Mouse (Mus musculus): ENCODE measurements around the gene Rbpj.
"Not testable (repeated sequence)": the region's sequence is repeated elsewhere in the genome, so short reads cannot be mapped to it uniquely, and the experiment has no call there.

The Rbpj gene

GRCm38 (mm10) chr5:53511426-53511825 is 45.5 kb downstream of the Rbpj start:
- DNase-seq (ENCODE audit: low spot score) = no peak

DNA sequence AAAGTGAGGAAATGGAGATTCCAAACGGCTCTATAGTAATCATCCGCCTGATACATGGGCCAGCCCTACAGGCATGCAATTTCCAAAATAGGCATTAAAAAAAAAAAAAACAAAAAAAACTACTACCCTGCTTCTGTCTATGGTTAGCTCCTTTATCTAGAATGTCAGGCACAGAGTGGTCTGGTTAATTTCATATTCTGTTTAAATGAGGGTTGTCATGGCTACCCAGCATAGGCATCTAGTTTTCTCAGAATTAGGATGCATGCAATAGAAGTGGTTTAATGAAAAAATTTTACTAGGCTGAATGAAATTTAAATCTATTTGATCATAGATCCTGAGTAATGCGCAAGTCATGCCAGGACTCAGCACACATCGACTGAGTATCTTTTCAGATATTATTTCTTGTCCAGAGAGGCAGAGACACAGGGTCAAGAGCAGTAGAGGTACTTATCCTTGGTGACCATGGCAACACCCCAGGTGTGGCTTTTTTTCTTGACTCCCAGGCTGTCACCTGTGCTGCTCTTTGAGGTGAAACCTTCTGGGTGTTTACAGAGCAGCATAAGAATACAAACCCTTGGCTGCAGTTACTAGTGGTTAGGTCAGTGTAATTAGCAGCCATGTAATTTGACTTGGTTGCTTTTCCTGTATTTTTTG is 49.1 kb downstream of the Rbpj start:
- no peak for DNase-seq (ENCODE audit: low spot score)

DNA sequence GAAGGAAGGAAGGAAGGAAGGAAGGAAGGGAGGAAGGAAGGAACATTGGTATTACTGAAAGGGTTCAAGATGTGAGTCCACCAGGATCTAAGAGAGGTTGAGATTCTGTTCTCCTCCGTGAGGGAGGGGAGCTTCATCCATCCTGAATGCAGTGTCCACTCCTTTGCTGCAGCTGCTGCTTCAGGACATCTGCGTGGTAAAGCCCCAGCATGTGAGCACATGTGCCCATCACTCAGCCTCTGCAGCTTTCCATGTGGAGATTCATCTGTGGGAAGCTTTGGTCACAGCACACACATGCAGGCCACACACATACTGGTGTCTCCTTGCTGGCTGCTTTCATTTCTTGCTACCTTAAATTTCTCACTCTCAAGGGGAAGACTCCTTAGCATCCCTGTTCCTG is 50.5 kb downstream of the Rbpj start:
- no peak for DNase-seq (ENCODE audit: low spot score)

DNA sequence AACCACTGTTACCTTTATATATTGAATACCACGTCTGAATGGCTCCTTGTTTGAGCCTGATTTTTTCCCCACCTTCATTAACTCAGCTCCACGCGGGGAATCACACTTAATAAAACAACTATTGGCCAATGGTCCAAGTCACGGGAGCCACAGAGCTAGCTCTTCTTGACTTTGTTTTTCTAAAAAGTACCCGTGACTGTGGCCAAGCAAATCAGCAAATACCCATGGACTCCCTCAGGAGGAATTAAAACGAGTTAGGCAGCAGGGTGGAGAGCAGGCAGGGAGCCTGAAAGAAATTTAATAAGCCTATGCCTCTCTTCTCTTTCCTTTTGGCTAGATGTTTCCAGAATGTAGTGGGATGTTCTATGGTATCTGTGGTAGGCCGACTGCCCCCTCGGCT is 51.9 kb downstream of the Rbpj start:
- DNase-seq (ENCODE audit: low spot score) = no peak

DNA sequence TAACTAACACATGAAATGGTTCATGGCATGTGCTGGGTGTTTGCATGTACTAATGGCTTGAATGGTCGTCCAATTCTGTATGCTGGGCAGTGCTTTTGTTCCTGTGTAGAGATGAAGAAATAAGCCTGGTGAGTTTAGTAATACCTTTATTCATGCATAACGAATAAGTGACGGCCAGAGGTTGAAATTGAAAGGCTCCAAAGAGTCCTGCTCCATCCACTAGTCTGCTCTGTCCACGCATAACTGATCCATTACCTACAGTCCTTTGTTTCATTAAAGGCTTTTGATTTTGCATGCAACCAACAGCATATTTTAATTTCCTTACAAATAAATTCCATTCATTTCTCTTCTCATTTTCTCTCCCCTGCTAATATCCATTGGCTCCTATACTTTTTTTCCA is 53.2 kb downstream of the Rbpj start:
- no peak for DNase-seq (ENCODE audit: low spot score)

GRCm38 (mm10) chr5:53519998-53520577 is 54.1 kb downstream of the Rbpj start:
- no peak for DNase-seq (ENCODE audit: low spot score)

DNA sequence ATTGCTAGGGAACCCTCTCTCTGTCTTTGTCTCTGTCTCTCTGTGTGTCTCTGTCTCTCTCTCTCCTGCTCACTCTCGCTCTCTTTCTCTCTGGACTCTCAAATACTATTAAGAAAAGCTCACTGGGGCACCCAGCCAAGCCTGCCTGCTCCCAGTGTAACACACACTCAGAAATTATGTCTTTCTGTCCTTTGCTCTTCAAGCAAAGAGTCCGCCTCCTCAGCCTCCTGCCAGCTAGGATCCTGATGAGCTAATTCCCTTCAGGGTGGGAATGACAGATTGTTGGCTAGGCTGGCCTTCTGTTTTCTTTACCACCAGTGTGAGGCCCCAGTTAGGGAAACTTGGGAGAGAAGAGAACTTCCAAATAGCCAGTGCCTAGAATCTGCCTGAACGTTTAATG is 57.1 kb downstream of the Rbpj start:
- no peak for DNase-seq (ENCODE audit: low spot score)

- DNase-seq (ENCODE audit: low spot score) = no peak
Measured at GRCm38 (mm10) chr5:53524162-53524561, 58.2 kb downstream of the Rbpj start.

- DNase-seq (ENCODE audit: low spot score) = no peak
Measured at GRCm38 (mm10) chr5:53524831-53525230, 58.9 kb downstream of the Rbpj start.

GRCm38 (mm10) chr5:53525305-53526069 is 59.5 kb downstream of the Rbpj start:
- no peak for DNase-seq (ENCODE audit: low spot score)

DNA sequence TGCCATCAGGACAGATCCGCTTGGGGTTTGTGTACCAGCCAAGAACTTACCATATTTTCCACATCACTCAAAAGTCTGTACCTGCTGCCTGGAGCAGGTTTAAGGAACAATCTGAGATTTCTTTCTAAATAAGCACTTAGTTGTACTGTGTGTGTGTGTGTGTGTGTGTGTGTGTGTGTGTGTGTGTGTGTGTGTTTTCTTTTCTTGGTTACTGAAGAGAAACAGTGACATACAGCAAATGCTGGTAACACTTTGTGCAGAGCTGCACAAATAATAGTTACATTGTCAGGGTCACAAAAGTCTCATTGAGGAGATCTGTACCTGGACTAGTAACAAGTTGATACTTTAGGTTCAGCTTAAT is 60.1 kb downstream of the Rbpj start:
- no peak for DNase-seq (ENCODE audit: low spot score)

GRCm38 (mm10) chr5:53529846-53530245 is 63.9 kb downstream of the Rbpj start:
- DNase-seq (ENCODE audit: low spot score) = no peak

- no peak for DNase-seq (ENCODE audit: low spot score)
Measured at GRCm38 (mm10) chr5:53535096-53535495, 69.1 kb downstream of the Rbpj start.

GRCm38 (mm10) chr5:53536635-53537554 is 70.9 kb downstream of the Rbpj start:
- no peak for DNase-seq (ENCODE audit: low spot score)

DNA sequence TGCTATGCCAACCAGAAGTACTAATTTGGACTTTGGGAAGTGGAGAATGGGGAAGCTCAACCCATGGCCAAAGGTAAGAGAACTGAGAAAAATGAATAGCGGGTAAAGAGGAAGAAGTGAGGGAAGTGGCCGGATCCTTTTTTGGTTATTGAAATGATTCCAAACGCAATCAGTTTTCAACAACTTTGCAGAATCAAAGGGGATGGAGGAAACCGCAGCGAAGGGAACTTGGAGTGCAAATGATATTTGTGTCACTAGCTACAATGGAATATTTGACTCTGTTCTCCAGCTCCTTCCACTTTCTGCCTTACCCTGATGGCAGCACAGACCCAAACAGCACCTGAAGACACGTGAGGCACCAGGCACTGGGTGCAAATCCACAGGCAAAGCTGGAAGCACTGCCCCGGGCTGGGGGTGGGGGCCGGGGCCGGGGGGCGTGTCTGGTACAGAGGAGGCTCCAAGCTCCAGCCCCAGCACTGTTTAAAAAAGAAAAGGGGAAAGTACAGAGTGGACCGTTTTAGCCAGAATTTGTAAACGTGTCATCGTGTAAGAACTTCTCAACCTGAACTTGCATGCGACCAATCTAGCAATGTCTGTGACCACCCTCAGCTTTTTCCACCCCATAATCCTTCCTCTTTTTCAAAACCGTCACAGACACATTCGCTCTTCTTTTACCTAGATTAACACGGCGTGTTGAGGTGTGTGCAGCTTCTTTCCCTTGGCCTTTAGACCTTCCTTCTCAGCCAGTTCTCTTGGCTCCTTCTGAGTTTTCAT is 74.1 kb downstream of the Rbpj start:
- DNase-seq (ENCODE audit: low spot score) = no peak

DNA sequence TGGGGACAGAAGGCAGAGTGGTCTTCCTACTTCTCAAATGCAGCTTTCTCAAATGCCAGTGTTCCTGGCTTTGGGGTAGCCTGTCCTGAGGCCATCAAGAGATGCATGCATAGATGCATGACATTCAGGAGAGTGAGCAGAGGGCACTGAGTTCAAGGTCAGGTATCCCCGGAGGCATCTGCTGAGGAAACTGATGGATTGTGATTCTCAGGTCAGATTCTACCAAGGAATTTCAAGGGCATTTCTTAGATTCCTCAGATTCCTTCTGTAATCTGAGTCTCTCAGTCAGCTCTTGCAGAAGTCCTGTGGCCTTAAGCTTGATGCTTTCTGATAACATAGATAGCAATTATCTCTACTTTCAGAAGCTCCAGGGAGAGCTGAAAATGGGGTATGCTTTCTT is 76.1 kb downstream of the Rbpj start:
- DNase-seq (ENCODE audit: low spot score) = no peak

GRCm38 (mm10) chr5:53543399-53543798 is 77.4 kb downstream of the Rbpj start:
- no peak for DNase-seq (ENCODE audit: low spot score)

GRCm38 (mm10) chr5:53543945-53544344 is 78.0 kb downstream of the Rbpj start:
- no peak for DNase-seq (ENCODE audit: low spot score)

DNA sequence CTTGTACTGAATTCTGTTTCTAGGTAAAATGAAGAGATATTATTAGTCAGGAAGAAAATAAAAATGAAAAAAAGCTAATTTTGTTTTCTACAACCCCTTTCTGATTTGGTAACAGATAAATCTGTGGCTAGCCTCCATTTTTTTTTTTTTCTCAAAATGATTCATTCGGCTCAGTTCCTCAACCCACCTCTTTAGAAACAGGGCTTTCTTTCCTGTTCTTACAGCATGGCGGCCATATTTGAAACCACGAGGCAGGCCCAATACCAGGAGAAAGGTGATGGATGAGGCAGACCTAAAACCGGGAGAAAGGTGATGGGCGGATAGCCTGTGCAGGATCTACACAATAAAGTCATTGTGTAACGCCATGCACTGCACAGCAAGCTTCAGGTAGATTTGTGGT is 80.5 kb downstream of the Rbpj start:
- DNase-seq (ENCODE audit: low spot score) = no peak

DNA sequence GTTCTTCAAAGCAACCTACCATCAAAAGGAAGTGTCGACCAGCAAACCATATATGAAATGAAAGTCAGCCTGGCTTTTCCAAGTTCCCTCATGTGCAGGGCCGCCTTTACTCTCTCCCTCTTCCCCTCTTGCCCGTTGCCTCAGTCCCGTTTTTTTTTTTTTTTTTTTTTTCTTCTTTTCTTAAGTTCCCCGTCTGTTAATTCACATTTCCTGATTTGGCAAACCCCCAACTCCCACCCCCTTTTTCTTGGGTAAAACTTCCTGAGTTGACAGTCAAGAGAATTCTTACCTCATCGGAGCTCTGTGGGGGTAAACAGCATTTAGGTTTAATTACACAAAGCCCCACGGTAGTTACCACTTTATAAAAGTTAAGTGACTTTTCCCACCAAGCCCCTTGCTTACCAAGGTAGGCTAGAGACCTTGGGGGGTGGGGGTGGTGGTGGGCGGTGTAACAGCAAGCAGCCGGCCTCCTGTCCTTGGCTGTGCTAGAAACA is 81.1 kb downstream of the Rbpj start:
- DNase-seq (ENCODE audit: low spot score) = no peak

- DNase-seq (ENCODE audit: low spot score) = not testable (repeated sequence)
Measured at GRCm38 (mm10) chr5:53550329-53550728, 84.4 kb downstream of the Rbpj start.

Data from T-cell, adult 2 months (primary cell).